Mouse (Mus musculus) kidney, postnatal 4 days (tissue): ENCODE data around the gene Pbx3.
A peak's percentile ranks its signal among the peaks of the same experiment; 100 is the strongest.

Experiments
- DNase-seq, 2 experiments: peaks; one replicate each; pipeline ENCODE4 v3.0.0; 2021; ENCODE audit warnings: mixed read lengths in 2 of 2

The Pbx3 gene

GRCm38 (mm10) chr2:34372305-34373301 is at the start of gene Pbx3:
Pbx3 (minus strand) TSS chr2:34373142.
- peak; percentile 97 to 98 for DNase-seq

- peak; percentile 10 to 25 for DNase-seq
These were observed 47.3 kb upstream of the Pbx3 start for GRCm38 (mm10) chr2:34420256-34420655.

- no peak for DNase-seq
These were observed 36.9 kb upstream of the Pbx3 start for GRCm38 (mm10) chr2:34409741-34410340.

GRCm38 (mm10) chr2:34408341-34408740 is 35.4 kb upstream of the Pbx3 start:
- no peak for DNase-seq

GRCm38 (mm10) chr2:34407596-34407995 is 34.7 kb upstream of the Pbx3 start:
- DNase-seq = no peak

GRCm38 (mm10) chr2:34406601-34407464 is 33.9 kb upstream of the Pbx3 start, which contains the start of gene Mapkap1:
Mapkap1 (plus strand) TSS chr2:34406771.
- DNase-seq = peak; percentile 99

GRCm38 (mm10) chr2:34399535-34399934 is 26.6 kb upstream of the Pbx3 start:
- DNase-seq = no peak

- no peak for DNase-seq
These were observed 6.0 kb upstream of the Pbx3 start for GRCm38 (mm10) chr2:34378930-34379329.

- DNase-seq = no peak
These were observed 1.4 kb upstream of the Pbx3 start for GRCm38 (mm10) chr2:34374349-34374748.

- no peak for DNase-seq
These were observed 944 bp upstream of the Pbx3 start for GRCm38 (mm10) chr2:34373886-34374285.

GRCm38 (mm10) chr2:34371441-34372304 is 1.3 kb downstream of the Pbx3 start:
- DNase-seq = peak; percentile 63 to 77

- peak; percentile 55 to 68 for DNase-seq
These were observed 2.1 kb downstream of the Pbx3 start for GRCm38 (mm10) chr2:34370725-34371440.

- DNase-seq = no peak
These were observed 2.6 kb downstream of the Pbx3 start for GRCm38 (mm10) chr2:34370349-34370724.

- peak; percentile 5 to 14 for DNase-seq
These were observed 4.5 kb downstream of the Pbx3 start for GRCm38 (mm10) chr2:34368396-34368795.

- DNase-seq = no peak
These were observed 5.9 kb downstream of the Pbx3 start for GRCm38 (mm10) chr2:34367024-34367423.

- no peak for DNase-seq
These were observed 9.3 kb downstream of the Pbx3 start for GRCm38 (mm10) chr2:34363678-34364077.

- peak; percentile 6 to 7 for DNase-seq
These were observed 17.1 kb downstream of the Pbx3 start for GRCm38 (mm10) chr2:34355801-34356211.

- DNase-seq = no peak
These were observed 20.9 kb downstream of the Pbx3 start for GRCm38 (mm10) chr2:34352006-34352405.

- DNase-seq = no peak
These were observed 25.8 kb downstream of the Pbx3 start for GRCm38 (mm10) chr2:34347096-34347495.

GRCm38 (mm10) chr2:34298664-34299063 is 74.3 kb downstream of the Pbx3 start:
- no peak for DNase-seq

- DNase-seq = no peak
These were observed 74.7 kb downstream of the Pbx3 start for GRCm38 (mm10) chr2:34298202-34298601.
